Mouse (Mus musculus) bone marrow macrophage, adult 2 months (primary cell): ENCODE data around the gene Cacnb1.

ENCODE experiments used
- CTCF ChIP-seq: IDR thresholded peaks from 2 replicates; pipeline ENCODE4 v1.5.1; 2012; ENCODE audit warnings: low read depth, mild to moderate bottlenecking, low read length, moderate library complexity
- POLR2A ChIP-seq: IDR thresholded peaks from 2 replicates; pipeline ENCODE4 v1.6.1; 2012; ENCODE audit warnings: mild to moderate bottlenecking, low read depth, low read length, borderline replicate concordance

DNA sequence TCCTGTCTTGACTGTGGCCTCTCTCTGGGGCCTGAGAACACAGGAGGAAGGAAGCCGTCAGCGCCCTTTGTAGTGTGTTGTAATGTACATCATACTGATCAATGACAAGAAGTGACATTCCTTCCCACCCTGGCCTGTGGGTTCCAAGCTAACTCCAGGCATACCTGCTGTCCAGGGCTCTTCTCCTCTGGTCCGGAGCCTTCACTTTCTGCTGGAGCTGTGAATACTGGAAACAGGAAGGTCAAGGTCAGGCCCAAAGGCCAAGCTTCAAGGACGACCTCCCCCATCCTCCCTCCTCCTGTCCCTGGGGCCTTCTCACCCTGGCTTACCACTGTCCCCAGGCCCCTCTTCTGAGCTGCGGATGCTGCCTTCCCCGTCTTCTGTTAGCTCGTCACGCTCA, 18.1 kb upstream of the Cacnb1 start:
- TF ChIP-seq POLR2A = no peak
- no peak for TF ChIP-seq CTCF
